Mouse (Mus musculus) embryonic fibroblast, embryonic 13.5 days (primary cell): Measurements from ENCODE around the gene Zfp184.

Experiments
- CTCF ChIP-seq: IDR thresholded peaks from 2 replicates; pipeline ENCODE4 v1.5.1; 2011; ENCODE audit warnings: mild to moderate bottlenecking, control low read depth, low read length, moderate library complexity, borderline replicate concordance; ENCODE audit not compliant: insufficient read depth
- POLR2A ChIP-seq: IDR thresholded peaks from 2 replicates; pipeline ENCODE4 v1.6.1; 2011; ENCODE audit warnings: low read depth, mild to moderate bottlenecking, control low read depth, low read length, moderate library complexity

DNA sequence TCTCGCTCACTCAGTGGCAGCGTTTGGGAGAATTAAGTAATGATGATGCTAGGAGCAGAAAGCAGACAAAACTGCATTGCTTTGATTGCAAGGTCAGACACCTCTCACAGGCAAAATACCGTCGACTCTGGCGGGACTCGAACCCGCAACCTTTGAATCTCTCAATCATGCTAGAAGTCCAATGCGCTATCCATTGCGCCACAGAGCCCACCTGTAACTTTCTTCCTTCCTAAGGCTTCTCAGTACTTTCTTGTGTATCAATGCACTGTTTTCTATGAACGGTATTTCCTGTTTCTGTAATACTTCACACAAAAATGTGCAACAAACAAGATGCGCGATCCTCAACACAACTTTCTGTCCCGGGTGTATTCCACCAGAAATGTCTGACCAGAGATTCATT, 27.9 kb upstream of the Zfp184 start:
- TF ChIP-seq CTCF (no peak), POLR2A (no peak)
